Comparison of ENCODE assay signal across 18 mouse cellular contexts in genomic region chr10:67483371-67483770, GRCm38 (mm10). TPM values are rescaled to one million over a fixed set of nuclear protein-coding genes. Genes with fewer than 3 reads are reported as not detected.
A peak's percentile ranks its signal among the peaks of the same experiment; 100 is the strongest.
DNase-seq lines count a peak whose midpoint lies in the region; ATAC-seq lines count a peak whose summit lies in the region.
"Had no signal": no experiment of that assay in that cellular context is flagged by ENCODE, and none has a peak within 500 bp of the region (broad histone marks: within the 10 kb centered on the region; RNA-seq: fewer than 3 reads in every experiment).

No protein-coding gene starts in this region.

- DNase-seq in frontal cortex, postnatal 14 days (ENCODE audit: low spot score in 2 of 2): no peak
- peak; percentile 18 to 29 for DNase-seq in left cerebral cortex, postnatal 36 days (ENCODE audit: low spot score in 2 of 2)
- no peak for DNase-seq in left cerebral cortex, adult 11 months (ENCODE audit: low spot score)
- no peak for DNase-seq in adrenal gland, adult 18-20 months (ENCODE audit: low spot score in 2 of 2)
- DNase-seq in lung, postnatal 14 days: no peak
- DNase-seq: adrenal gland, postnatal 25 days; cerebellum, adult 11-12 months; cerebellum, postnatal 36 days; forebrain, postnatal 0 days; gastrocnemius, adult 2 months; heart, postnatal 10 days; lung, embryonic 14.5 days had no signal

- peak; percentile 45 for ATAC-seq in frontal cortex, adult (ENCODE audit: low TSS enrichment)
- ATAC-seq in CD4-positive, CD25-positive, alpha-beta regulatory T cell, adult 4 months: peak; percentile 74
- ATAC-seq in inflammation-experienced regulatory T-cells, adult 6 months: peak; percentile 79
- ATAC-seq: forebrain, postnatal 0 days; intestine, postnatal 0 days; liver, embryonic 12.5 days had no signal

- intact Hi-C loops in left cerebral cortex, postnatal 36 days (cut with DNase I): loop anchor here (2.0 kb wide), 1 partner anchor 53 kb away; no protein-coding TSS in a partner anchor

RNA-seq across cellular contexts. Expression of gene Egr2, which starts 51.9 kb away (rescaled TPM):
- total RNA-seq in left cerebral cortex, postnatal 36 days (2021): 10 to 100 TPM in 1 of 2 experiments, 1 to 10 TPM in 1; 9.6 to 22.9 TPM
- 10 to 100 TPM; 49.2 to 69.1 TPM for polyA plus RNA-seq in CD4-positive, CD25-positive, alpha-beta regulatory T cell, adult 4 months (2017; shearing (Covaris generic))
- polyA plus RNA-seq in inflammation-experienced regulatory T-cells, adult 6 months (2017; shearing (Covaris generic)): 10 to 100 TPM; 68.5 to 69.3 (median 68.8) TPM
- total RNA-seq in adrenal gland, adult 18-20 months (2021): 1 to 10 TPM in 1 of 2 experiments, under 1 TPM in 1; 0.63 to 1.8 TPM
- polyA plus RNA-seq: forebrain, embryonic 10.5 days had no signal

Comparison
In these comparisons a context has a peak if more than half of its experiments do, and no peak if none do; other contexts are left out.
1. DNase-seq: peak in left cerebral cortex, postnatal 36 days (2 of 2); none in frontal cortex, postnatal 14 days (0 of 2), left cerebral cortex, adult 11 months (single experiment), adrenal gland, adult 18-20 months (0 of 2) and lung, postnatal 14 days (single experiment).
2. Peak in every context shown above with its lines, with median percentiles within 50 percentile points of each other: ATAC-seq.